Mouse (Mus musculus): ENCODE results near the gene Mxd4.

- TF ChIP-seq ZNF384 (IDR thresholded peaks at IDR 0.05; ENCODE audit: low read depth, low read length) (no peak), MAFK (IDR thresholded peaks at IDR 0.05; ENCODE audit: insufficient read depth, low read depth, low read length) (no peak), ZC3H11A (IDR thresholded peaks at IDR 0.05; ENCODE audit: borderline replicate concordance, low read depth, low read length) (no peak), CHD2 (IDR thresholded peaks at IDR 0.05; ENCODE audit: low read depth, low read length) (no peak), HCFC1 (IDR thresholded peaks at IDR 0.05; ENCODE audit: borderline replicate concordance, insufficient read depth, low read length) (no peak)
These were observed 47.5 kb upstream of the Mxd4 start for GRCm38 (mm10) chr5:34235056-34235455.

All from ES-E14 (cell line).